Mouse (Mus musculus) olfactory bulb, adult 2 months (tissue): ENCODE measurements around the gene Pdzd7.

Experiments
- CTCF ChIP-seq: fragments of 200-500 bp; IDR thresholded peaks from 2 replicates; pipeline ENCODE4 v1.5.1; 2012; ENCODE audit warnings: low read depth, mild to moderate bottlenecking, low read length, moderate library complexity; ENCODE audit not compliant: insufficient read depth
- POLR2A ChIP-seq: fragments of 200-500 bp; IDR thresholded peaks from 2 replicates; pipeline ENCODE4 v1.6.1; 2012; ENCODE audit warnings: mild to moderate bottlenecking, low read depth, low read length, moderate library complexity; ENCODE audit not compliant: insufficient read depth

GRCm38 (mm10) chr19:45046523-45047321 lies 1.2 kb upstream of the Pdzd7 start:
- TF ChIP-seq CTCF (no peak), POLR2A (no peak; the same call in none of the 2 replicates)
